Mouse (Mus musculus) lung, embryonic 14.5 days (tissue): Measurements from ENCODE around the gene Gm12185. TPM values are rescaled to one million over a fixed set of nuclear protein-coding genes. Genes with fewer than 3 reads are reported as not detected.
"Not testable (repeated sequence)": the region's sequence is repeated elsewhere in the genome, so short reads cannot be mapped to it uniquely, and the experiment has no call there.

ENCODE experiments used
- ATAC-seq: fragments of 200-750 bp; cut with Nextera tagmentation; 2 replicates; pipeline ENCODE4 v1.8.0; 2017; ENCODE audit warnings: mild to moderate bottlenecking, moderate TSS enrichment, moderate library complexity; ENCODE audit not compliant: insufficient read depth
- DNase-seq: peaks from one replicate; pipeline ENCODE4 v3.0.0-alpha.2; 2015
- H3K27ac ChIP-seq: fragments of 300-500 bp; sonication (generic); 2 replicates; pipeline ENCODE4 v1.5.1; 2014; ENCODE audit warnings: low read depth, mild to moderate bottlenecking, moderate library complexity
- H3K27me3 ChIP-seq: fragments of 300-500 bp; sonication (generic); 2 replicates; pipeline ENCODE4 v1.6.1; 2014; ENCODE audit warnings: low read length, control low read depth; ENCODE audit not compliant: insufficient read depth
- H3K36me3 ChIP-seq: fragments of 300-500 bp; sonication (generic); 2 replicates; pipeline ENCODE4 v1.6.1; 2014; ENCODE audit warnings: control low read depth; ENCODE audit not compliant: insufficient read depth
- H3K4me1 ChIP-seq: fragments of 300-500 bp; sonication (generic); 2 replicates; pipeline ENCODE4 v1.6.1; 2014; ENCODE audit warnings: antibody characterized with exemption, control low read depth; ENCODE audit not compliant: insufficient read depth
- H3K4me2 ChIP-seq: fragments of 300-500 bp; sonication (generic); 2 replicates; pipeline ENCODE4 v1.6.1; 2014; ENCODE audit warnings: mild to moderate bottlenecking
- H3K4me3 ChIP-seq: fragments of 300-500 bp; sonication (generic); 2 replicates; pipeline ENCODE4 v1.5.1; 2014; ENCODE audit warnings: low read depth, low read length
- H3K9ac ChIP-seq: fragments of 300-500 bp; sonication (generic); 2 replicates; pipeline ENCODE4 v1.6.1; 2014
- H3K9me3 ChIP-seq: fragments of 300-500 bp; sonication (generic); 2 replicates; pipeline ENCODE4 v1.6.1; 2016; ENCODE audit warnings: low read depth, low read length, control low read depth
- WGBS: fragments of 180-500 bp; shearing (Covaris S2); extraction: QIAGEN DNeasy Blood & Tissue Kit; methylation state at CpG from one replicate; pipeline ENCODE4 v1.1.7; 2014; 5-methylcytosine and 5-hydroxymethylcytosine counted together
- polyA plus RNA-seq: library from polyadenylated mRNA; unstranded; fragments of >200 nt; fragmentation: Nextera tagmentation; extraction: Ambion mirVana; gene quantifications from 2 replicates; pipeline ENCODE4 v1.2.1, GENCODE M21; 2014

The Gm12185 gene
- polyA plus RNA-seq, 1 experiment from 2014 or later, result not detected

- not testable (repeated sequence) for H3K9me3 ChIP-seq, H3K4me1 ChIP-seq, ATAC-seq, H3K9ac ChIP-seq, H3K4me3 ChIP-seq, DNase-seq, H3K4me2 ChIP-seq, H3K27me3 ChIP-seq, H3K27ac ChIP-seq, H3K36me3 ChIP-seq
- no CpG with 5 or more reads among the region's 3 CpGs for WGBS
Measured at GRCm38 (mm10) chr11:48979251-48979650, 12.8 kb downstream of the Gm12185 start, which contains the start of gene 9930111J21Rik1. 9930111J21Rik1 (minus strand) TSS chr11:48979398.

- no CpG with 5 or more reads among the region's 1 CpGs for WGBS
- not testable (repeated sequence) for ATAC-seq
Measured at GRCm38 (mm10) chr11:48978240-48978939, 13.6 kb downstream of the Gm12185 start, which contains the start of gene Olfr56. Olfr56 (plus strand) TSS chr11:48978889.

GRCm38 (mm10) chr11:48974686-48975085 lies 17.3 kb downstream of the Gm12185 start:
- not testable (repeated sequence) for ATAC-seq, H3K4me2 ChIP-seq, H3K27me3 ChIP-seq, H3K27ac ChIP-seq, H3K4me3 ChIP-seq, DNase-seq, H3K9ac ChIP-seq, H3K36me3 ChIP-seq, H3K4me1 ChIP-seq, H3K9me3 ChIP-seq
- no CpG with 5 or more reads among the region's 1 CpGs for WGBS

More at GRCm38 (mm10) chr11:48978240-48978939, 13.6 kb downstream of the Gm12185 start, which contains the start of gene Olfr56:
- H3K9me3 ChIP-seq, H3K4me3 ChIP-seq, DNase-seq, H3K4me1 ChIP-seq, H3K27me3 ChIP-seq, H3K27ac ChIP-seq, H3K9ac ChIP-seq, H3K36me3 ChIP-seq, H3K4me2 ChIP-seq: not testable (repeated sequence)

- not testable (repeated sequence) for H3K36me3 ChIP-seq, H3K27me3 ChIP-seq, H3K27ac ChIP-seq, H3K4me2 ChIP-seq, DNase-seq, H3K4me1 ChIP-seq, H3K9me3 ChIP-seq, ATAC-seq, H3K4me3 ChIP-seq, H3K9ac ChIP-seq
- 91% methylated on average over 6 of the region's 6 CpGs for WGBS
Measured at GRCm38 (mm10) chr11:48946090-48946489, 45.9 kb downstream of the Gm12185 start, which contains the start of gene Psme2b. Psme2b (minus strand) TSS chr11:48946190.

- H3K27ac ChIP-seq, H3K36me3 ChIP-seq, DNase-seq, H3K4me3 ChIP-seq, H3K4me1 ChIP-seq, H3K9ac ChIP-seq, H3K4me2 ChIP-seq, H3K27me3 ChIP-seq, H3K9me3 ChIP-seq: not testable (repeated sequence)
- peak; percentile 68; the same call in 1 of the 2 replicates for ATAC-seq
Measured at GRCm38 (mm10) chr11:48939286-48939685, 52.7 kb downstream of the Gm12185 start.

- not testable (repeated sequence) for H3K9me3 ChIP-seq, H3K36me3 ChIP-seq, H3K4me3 ChIP-seq, DNase-seq, H3K4me1 ChIP-seq, H3K27ac ChIP-seq, H3K27me3 ChIP-seq, H3K9ac ChIP-seq, ATAC-seq, H3K4me2 ChIP-seq
- WGBS, result no CpG with 5 or more reads among the region's 3 CpGs
Measured at GRCm38 (mm10) chr11:48935291-48935690, 56.7 kb downstream of the Gm12185 start.

GRCm38 (mm10) chr11:48933923-48934322 lies 58.1 kb downstream of the Gm12185 start:
- WGBS, result 27% methylated on average over 1 of the region's 1 CpGs
- ATAC-seq, H3K9ac ChIP-seq, H3K27me3 ChIP-seq, H3K4me1 ChIP-seq, DNase-seq, H3K4me2 ChIP-seq, H3K9me3 ChIP-seq, H3K27ac ChIP-seq, H3K36me3 ChIP-seq, H3K4me3 ChIP-seq: not testable (repeated sequence)

DNA sequence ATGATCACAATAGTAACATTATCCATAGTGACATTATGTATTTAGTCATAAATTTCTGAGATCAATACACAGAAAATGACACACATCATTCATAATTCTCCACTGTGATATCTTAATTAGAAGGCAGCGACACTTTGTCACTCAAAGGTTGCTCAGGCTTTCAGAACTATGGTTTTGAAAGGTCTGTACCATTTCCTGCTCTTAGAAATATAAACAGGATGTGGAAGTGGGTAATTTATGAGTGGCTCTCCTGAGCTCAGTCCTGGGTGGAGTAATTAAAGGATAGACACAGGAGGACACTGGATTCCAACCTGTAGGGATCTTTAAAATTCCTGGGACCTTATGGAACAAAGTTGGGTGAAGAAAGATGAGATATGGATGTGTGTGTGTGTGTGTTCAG lies 58.6 kb downstream of the Gm12185 start:
- not testable (repeated sequence) for H3K27me3 ChIP-seq, H3K4me3 ChIP-seq, H3K4me2 ChIP-seq, H3K9me3 ChIP-seq, H3K27ac ChIP-seq, H3K4me1 ChIP-seq, H3K9ac ChIP-seq, H3K36me3 ChIP-seq, ATAC-seq
- WGBS, result 52% methylated on average over 1 of the region's 1 CpGs
- peak; percentile 2 for DNase-seq

GRCm38 (mm10) chr11:48928068-48928467 lies 64.0 kb downstream of the Gm12185 start:
- not testable (repeated sequence) for H3K4me3 ChIP-seq, H3K9me3 ChIP-seq, H3K27me3 ChIP-seq, H3K27ac ChIP-seq, DNase-seq, ATAC-seq, H3K36me3 ChIP-seq, H3K4me1 ChIP-seq, H3K9ac ChIP-seq, H3K4me2 ChIP-seq
- 81% methylated on average over 1 of the region's 1 CpGs for WGBS

DNA sequence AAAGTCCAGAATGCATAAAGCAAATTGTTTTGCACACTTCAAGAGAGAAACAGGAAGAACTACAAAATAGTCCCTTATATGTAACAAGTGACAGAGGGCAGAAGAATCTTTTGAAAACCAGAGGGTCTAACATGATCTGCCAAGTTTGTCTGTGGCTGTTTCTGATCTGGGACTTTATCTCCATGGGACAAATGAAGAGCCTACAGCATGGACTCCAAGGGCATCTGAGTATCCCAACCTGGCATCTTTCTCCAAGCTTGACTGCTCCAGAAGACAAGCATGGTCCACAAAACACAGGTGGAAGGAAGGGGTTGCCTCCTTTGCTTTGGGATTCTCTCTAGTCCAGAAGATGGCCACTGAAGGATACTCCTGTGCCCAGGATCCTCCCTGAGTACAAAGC lies 65.6 kb downstream of the Gm12185 start:
- not testable (repeated sequence) for H3K4me2 ChIP-seq, H3K27ac ChIP-seq, ATAC-seq, H3K36me3 ChIP-seq, H3K9me3 ChIP-seq, DNase-seq, H3K4me3 ChIP-seq, H3K9ac ChIP-seq, H3K27me3 ChIP-seq, H3K4me1 ChIP-seq

DNA sequence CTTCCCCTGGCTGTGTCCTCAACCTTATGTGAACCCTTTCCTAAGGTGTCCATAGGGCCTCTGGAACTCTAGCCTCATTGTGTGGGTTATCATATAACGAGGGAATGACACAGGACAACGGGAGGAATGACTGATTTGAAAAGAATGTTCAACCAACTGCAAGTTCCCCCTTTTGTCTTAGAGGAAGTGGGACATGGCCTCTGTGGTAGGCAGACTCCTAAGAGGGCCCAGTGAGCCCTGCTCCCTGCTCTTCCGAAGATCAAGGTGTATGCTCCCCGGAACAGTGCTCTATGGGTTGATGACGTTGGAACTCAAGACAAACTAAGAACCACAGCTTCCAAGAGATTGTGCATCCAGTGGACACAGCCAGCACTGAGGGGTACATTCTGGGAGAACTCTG lies 68.2 kb downstream of the Gm12185 start:
- H3K36me3 ChIP-seq, result not testable (repeated sequence)

More for the DNA sequence above, 68.2 kb downstream of the Gm12185 start:
- DNase-seq, ATAC-seq, H3K27me3 ChIP-seq, H3K27ac ChIP-seq, H3K9me3 ChIP-seq, H3K4me3 ChIP-seq, H3K9ac ChIP-seq, H3K4me1 ChIP-seq, H3K4me2 ChIP-seq: not testable (repeated sequence)
- WGBS, result 65% methylated on average over 5 of the region's 5 CpGs
